In genomic region chr12:99406254-99406653, GRCm38 (mm10) we compare ENCODE assay signal across 8 mouse cellular contexts.
DNase-seq lines count a peak whose midpoint lies in the region; ATAC-seq and TF ChIP-seq lines count a peak whose summit lies in the region.

No protein-coding gene starts in this region.

- H3K4me3 ChIP-seq in MEL (ENCODE audit: control insufficient read depth in 1 of 2, insufficient read depth in 1 of 2, low read depth in 2 of 2, low read length in 2 of 2), result peak overlapping the region; percentile 41 to 76
- H3K4me3 ChIP-seq in erythroblast, embryonic 14.5 days (replicated peaks), result peak overlapping the region; percentile 63
- H3K4me3 ChIP-seq in kidney, embryonic 15.5 days (replicated peaks), result no peak overlapping the region
- H3K4me3 ChIP-seq in lung, embryonic 16.5 days (ENCODE audit: low read length), result no peak overlapping the region

- DNase-seq in cerebellum, adult 11-12 months, result peak; percentile 44
- DNase-seq in cerebellum, adult 11 months, result no peak
- DNase-seq in MEL (ENCODE audit: low read depth, low spot score), result peak; percentile 51
- DNase-seq in thymus, postnatal 25 days, result peak; percentile 59
- DNase-seq in urinary bladder, adult 2 months (ENCODE audit: low spot score), result no peak

- peak overlapping the region; percentile 61 for H3K9ac ChIP-seq in MEL (ENCODE audit: control insufficient read depth, low read depth, low read length, poor library complexity, severe bottlenecking)
- H3K9ac ChIP-seq in kidney, embryonic 15.5 days, result no peak overlapping the region
- 0 out of 2 replicates have a peak overlapping the region, but pooled peaks have one; percentile 15 for H3K9ac ChIP-seq in lung, embryonic 16.5 days (ENCODE audit: low read length)

- H3K79me2 ChIP-seq in MEL (ENCODE audit: control insufficient read depth, insufficient read depth, low read length, poor library complexity), result no peaks in the 10 kb centered on the region; the same call in 1 of the 2 replicates

- H3K4me1 ChIP-seq in MEL (ENCODE audit: control insufficient read depth in 1 of 2, insufficient read depth in 2 of 2, low read length in 2 of 2), result peaks cover 4 to 13% of the 10 kb centered on the region in 2 experiments; a peak in 3 of 4 replicates
- peaks cover 45% of the 10 kb centered on the region for H3K4me1 ChIP-seq in erythroblast, embryonic 14.5 days (ENCODE audit: control insufficient read depth)
- 0 out of 2 replicates have a peak, but pooled peaks cover 6% of the 10 kb centered on the region for H3K4me1 ChIP-seq in kidney, embryonic 15.5 days
- H3K4me1 ChIP-seq in lung, embryonic 16.5 days (replicated peaks; ENCODE audit: control insufficient read depth, insufficient read depth, low read length), result peaks cover 17% of the 10 kb centered on the region

- TF ChIP-seq RAD21 in MEL (IDR thresholded peaks at IDR 0.05; ENCODE audit: low read depth, low read length), result no peak

- no peaks in the 10 kb centered on the region for H3K9me3 ChIP-seq in MEL (replicated peaks; ENCODE audit: insufficient read depth, low read length)
- H3K9me3 ChIP-seq in erythroblast, embryonic 14.5 days (ENCODE audit: control insufficient read depth, low read length), result peaks cover 2% of the 10 kb centered on the region; the same call in 1 of the 2 replicates
- 0 out of 2 replicates have a peak, but pooled peaks cover 9% of the 10 kb centered on the region for H3K9me3 ChIP-seq in kidney, embryonic 15.5 days (replicated peaks)
- H3K9me3 ChIP-seq in lung, embryonic 16.5 days (ENCODE audit: control insufficient read depth, low read length), result no peaks in the 10 kb centered on the region

- no peaks in the 10 kb centered on the region for H3K27me3 ChIP-seq in MEL (ENCODE audit: control insufficient read depth in 1 of 2, insufficient read depth in 2 of 2, low read length in 2 of 2)
- H3K27me3 ChIP-seq in erythroblast, embryonic 14.5 days (ENCODE audit: control insufficient read depth), result no peaks in the 10 kb centered on the region
- H3K27me3 ChIP-seq in kidney, embryonic 15.5 days, result no peaks in the 10 kb centered on the region; the same call in 1 of the 2 replicates
- H3K27me3 ChIP-seq in lung, embryonic 16.5 days (ENCODE audit: control insufficient read depth, insufficient read depth, low read depth, low read length), result no peaks in the 10 kb centered on the region

- WGBS in kidney, embryonic 15.5 days, result 27% methylated on average over 9 of the region's 9 CpGs
- 13% methylated on average over 9 of the region's 9 CpGs for WGBS in lung, embryonic 16.5 days

- ATAC-seq in kidney, embryonic 15.5 days (replicated peaks; ENCODE audit: low FRiP score), result peak; percentile 67; the same call in 1 of the 2 replicates
- peak; percentile 27; the same call in 1 of the 2 replicates for ATAC-seq in lung, embryonic 16.5 days (ENCODE audit: low read depth)

- peaks cover 0 to 16% of the 10 kb centered on the region in 2 experiments; a peak in 2 of 4 replicates for H3K36me3 ChIP-seq in MEL (ENCODE audit: control insufficient read depth in 1 of 2, insufficient read depth in 2 of 2, low read length in 2 of 2)
- peaks cover 3% of the 10 kb centered on the region; the same call in 1 of the 2 replicates for H3K36me3 ChIP-seq in erythroblast, embryonic 14.5 days (ENCODE audit: control insufficient read depth)
- H3K36me3 ChIP-seq in kidney, embryonic 15.5 days, result no peaks in the 10 kb centered on the region
- H3K36me3 ChIP-seq in lung, embryonic 16.5 days (ENCODE audit: control insufficient read depth, insufficient read depth, low read length), result no peaks in the 10 kb centered on the region

- no peak for TF ChIP-seq CTCF in MEL (IDR thresholded peaks at IDR 0.05 in 2 of 3, conservative IDR thresholded peaks at IDR 0.05 in 1 of 3; ENCODE audit: control insufficient read depth in 1 of 3, insufficient read depth in 1 of 3, low read depth in 2 of 3, low read length in 3 of 3, poor library complexity in 1 of 3, severe bottlenecking in 1 of 3)

- 0 out of 2 replicates have a peak overlapping the region, but pooled peaks have one; percentile 10 for H3K4me2 ChIP-seq in kidney, embryonic 15.5 days
- H3K4me2 ChIP-seq in lung, embryonic 16.5 days (ENCODE audit: low read depth, low read length), result peak overlapping the region; percentile 57

- H3K27ac ChIP-seq in MEL (ENCODE audit: control insufficient read depth, low read depth, low read length), result peak overlapping the region; percentile 68
- H3K27ac ChIP-seq in kidney, embryonic 15.5 days, result 0 out of 2 replicates have a peak overlapping the region, but pooled peaks have one; percentile 27
- H3K27ac ChIP-seq in lung, embryonic 16.5 days (ENCODE audit: low read length), result peak overlapping the region; percentile 46

- TF ChIP-seq EP300 in MEL (IDR thresholded peaks at IDR 0.05; ENCODE audit: low read depth in 1 of 2, low read length in 2 of 2), result no peak

- no peak for TF ChIP-seq POLR2A in MEL (IDR thresholded peaks at IDR 0.05; ENCODE audit: control insufficient read depth in 1 of 2, insufficient read depth in 1 of 2, low read depth in 1 of 2, low read length in 2 of 2, poor library complexity in 1 of 2)

TF ChIP-seq in MEL, 35 proteins besides CTCF, POLR2A, EP300 and RAD21:
- TF ChIP-seq ZKSCAN1 (IDR thresholded peaks at IDR 0.05; ENCODE audit: low read depth, low read length) (no peak), USF1 (IDR thresholded peaks at IDR 0.05; ENCODE audit: low read depth, low read length) (no peak), SMC3 (IDR thresholded peaks at IDR 0.05; ENCODE audit: low read depth, low read length) (no peak)
TF ChIP-seq in MEL: peak in this region for 0.

Comparison
In these comparisons a context has a peak if more than half of its experiments do, and no peak if none do; other contexts are left out.
1. DNase-seq: peak in cerebellum, adult 11-12 months (single experiment), MEL (single experiment) and thymus, postnatal 25 days (single experiment); none in cerebellum, adult 11 months (single experiment) and urinary bladder, adult 2 months (single experiment).
2. H3K4me3 ChIP-seq: peak in MEL (2 of 2) and erythroblast, embryonic 14.5 days (single experiment); none in kidney, embryonic 15.5 days (single experiment) and lung, embryonic 16.5 days (single experiment).
3. Peak in every context shown above with its lines, with median percentiles within 50 percentile points of each other: H3K27ac ChIP-seq.